Mouse (Mus musculus) hindbrain, embryonic 14.5 days (tissue): ENCODE results near the gene Riox2. TPM values are rescaled to one million over a fixed set of nuclear protein-coding genes. Genes with fewer than 3 reads are reported as not detected.

Experiments used
- ATAC-seq: fragments of 200-750 bp; cut with Nextera tagmentation; 2 replicates; pipeline ENCODE4 v1.8.0; 2017; ENCODE audit warnings: moderate number of reproducible peaks, mild to moderate bottlenecking, moderate TSS enrichment, moderate library complexity; ENCODE audit not compliant: low FRiP score
- DNase-seq: peaks from one replicate; pipeline ENCODE4 v3.0.0-alpha.2; 2015; ENCODE audit warnings: low spot score
- H3K27ac ChIP-seq: fragments of 300-500 bp; sonication (generic); 2 replicates; pipeline ENCODE4 v1.5.1; 2014; ENCODE audit warnings: mild to moderate bottlenecking, moderate library complexity
- H3K27me3 ChIP-seq: fragments of 300-500 bp; sonication (generic); 2 replicates; pipeline ENCODE4 v1.6.1; 2014; ENCODE audit warnings: mild to moderate bottlenecking, low read length, mixed read lengths; ENCODE audit not compliant: control insufficient read depth, insufficient read depth
- H3K36me3 ChIP-seq: fragments of 300-500 bp; sonication (generic); replicated peaks from 2 replicates; pipeline ENCODE4 v1.6.1; 2014; ENCODE audit not compliant: control insufficient read depth, insufficient read depth
- H3K4me1 ChIP-seq: fragments of 300-500 bp; sonication (generic); replicated peaks from 2 replicates; pipeline ENCODE4 v1.6.1; 2014; ENCODE audit warnings: antibody characterized with exemption, low read length, mixed read lengths; ENCODE audit not compliant: control insufficient read depth, insufficient read depth
- H3K4me2 ChIP-seq: fragments of 300-500 bp; sonication (generic); replicated peaks from 2 replicates; pipeline ENCODE4 v1.6.1; 2014; ENCODE audit warnings: mild to moderate bottlenecking, moderate library complexity
- H3K4me3 ChIP-seq: fragments of 300-500 bp; sonication (generic); replicated peaks from 2 replicates; pipeline ENCODE4 v1.5.1; 2014; ENCODE audit warnings: mild to moderate bottlenecking, low read length
- H3K9ac ChIP-seq: fragments of 300-500 bp; sonication (generic); 2 replicates; pipeline ENCODE4 v1.6.1; 2014
- H3K9me3 ChIP-seq: fragments of 300-500 bp; sonication (generic); 2 replicates; pipeline ENCODE4 v1.6.1; 2016; ENCODE audit warnings: low read length; ENCODE audit not compliant: control insufficient read depth
- WGBS: fragments of 180-500 bp; shearing (Covaris S2); extraction: QIAGEN DNeasy Blood & Tissue Kit; methylation state at CpG from one replicate; pipeline ENCODE4 v1.1.7; 2014; 5-methylcytosine and 5-hydroxymethylcytosine counted together
- polyA plus RNA-seq: library from polyadenylated mRNA; unstranded; fragments of >200 nt; fragmentation: Nextera tagmentation; extraction: Ambion mirVana; gene quantifications from 2 replicates; pipeline ENCODE4 v1.2.1, GENCODE M21; 2014

Gene Riox2
- polyA plus RNA-seq, 1 experiment from 2014 or later = 14.2 TPM

DNA sequence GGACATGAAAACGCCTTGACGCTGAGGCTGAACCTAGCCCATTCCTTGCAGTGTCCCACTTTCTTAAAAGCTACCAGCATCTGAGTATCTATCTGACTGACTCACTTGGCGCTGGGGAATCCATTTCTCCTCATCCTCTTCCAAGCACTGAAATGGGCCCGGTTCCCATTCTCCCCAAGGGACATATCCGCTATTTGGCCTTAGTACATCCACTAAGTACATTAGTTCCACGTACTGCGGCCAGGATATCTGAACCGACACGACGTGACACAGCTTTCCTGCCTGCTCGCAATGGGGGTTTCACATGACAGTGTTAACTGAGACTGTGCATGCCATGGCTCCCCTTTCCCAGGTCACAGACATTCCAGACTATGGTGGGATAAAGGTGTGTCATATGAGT, 62.8 kb downstream of the Riox2 start:
- Histone ChIP-seq H3K4me1 (no peaks in the 10 kb centered on the region), H3K36me3 (no peaks in the 10 kb centered on the region), H3K9ac (no peak overlapping the region), H3K9me3 (no peaks in the 10 kb centered on the region), H3K27ac (no peak overlapping the region), H3K4me3 (no peak overlapping the region), H3K27me3 (no peaks in the 10 kb centered on the region), H3K4me2 (no peak overlapping the region)
- WGBS = 94% methylated on average over 11 of the region's 11 CpGs
- no peak for DNase-seq
- ATAC-seq = no peak

DNA sequence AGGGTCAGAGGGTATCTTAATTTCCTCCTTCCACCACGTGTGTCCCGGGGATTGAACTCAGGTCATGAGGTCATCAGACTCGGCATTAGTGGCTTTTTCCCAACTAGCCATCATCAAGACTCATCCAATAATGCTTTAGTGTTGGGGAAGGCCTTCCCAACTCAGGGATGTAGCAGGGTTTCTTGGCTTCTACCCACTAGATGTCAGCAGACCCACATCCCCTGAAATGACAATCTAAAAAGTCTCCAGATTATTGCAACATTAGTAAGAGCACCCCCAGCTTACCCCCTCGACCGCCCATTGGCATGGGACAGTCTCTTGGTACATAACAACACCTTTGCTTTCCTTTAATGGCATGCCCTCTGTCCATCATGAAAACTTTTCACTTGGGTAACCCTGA, 64.1 kb downstream of the Riox2 start:
- Histone ChIP-seq H3K9me3 (no peaks in the 10 kb centered on the region), H3K4me2 (no peak overlapping the region), H3K27me3 (no peaks in the 10 kb centered on the region), H3K4me3 (no peak overlapping the region), H3K4me1 (no peaks in the 10 kb centered on the region), H3K27ac (no peak overlapping the region), H3K36me3 (no peaks in the 10 kb centered on the region), H3K9ac (no peak overlapping the region)
- WGBS = 86% methylated on average over 5 of the region's 5 CpGs
- ATAC-seq (no peak), DNase-seq (no peak)

DNA sequence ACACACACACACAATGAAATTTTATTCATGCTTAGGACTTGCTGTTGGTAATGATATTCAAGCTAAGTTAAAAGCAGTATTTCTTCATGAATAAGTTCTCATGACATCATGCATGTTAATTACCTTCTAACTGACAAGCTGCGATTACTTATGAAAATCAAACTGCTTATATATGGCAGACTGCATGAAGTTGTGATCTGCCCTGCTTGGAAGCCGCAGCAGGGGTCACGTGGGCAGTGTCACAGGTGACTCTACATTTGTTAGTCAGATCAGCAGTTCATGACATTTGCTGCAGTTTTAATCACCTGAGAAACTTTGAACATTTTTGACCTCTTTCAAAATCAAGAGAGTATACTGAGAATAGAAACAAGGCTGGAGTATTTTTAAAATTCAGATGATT, 69.4 kb downstream of the Riox2 start:
- WGBS = 92% methylated on average over 3 of the region's 3 CpGs
- DNase-seq = no peak
- no peak overlapping the region for H3K4me2 ChIP-seq
- no peaks in the 10 kb centered on the region for H3K9me3 ChIP-seq
- no peaks in the 10 kb centered on the region for H3K27me3 ChIP-seq
- ATAC-seq = no peak
- no peak overlapping the region for H3K27ac ChIP-seq
- H3K4me3 ChIP-seq = no peak overlapping the region
- H3K36me3 ChIP-seq = no peaks in the 10 kb centered on the region
- no peaks in the 10 kb centered on the region for H3K4me1 ChIP-seq
- no peak overlapping the region for H3K9ac ChIP-seq

DNA sequence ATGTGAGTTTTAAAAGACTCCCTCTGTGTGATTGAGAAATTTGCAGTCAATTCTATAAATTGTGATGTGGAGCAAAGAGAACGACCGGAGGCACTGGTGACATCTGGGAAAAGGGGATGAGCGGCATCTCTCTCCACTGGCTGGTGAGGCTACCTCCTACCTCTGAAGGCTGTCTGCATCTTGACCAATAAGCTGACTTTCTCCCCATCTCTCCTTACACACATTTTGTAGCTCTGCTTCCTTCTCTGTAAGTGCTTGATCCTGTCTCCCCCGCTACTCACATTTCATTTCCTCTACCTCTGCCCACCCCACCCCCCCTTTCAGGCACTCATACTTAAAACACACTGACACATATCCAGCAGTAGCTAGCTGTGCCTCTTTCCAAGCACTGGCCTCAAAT, 69.8 kb downstream of the Riox2 start:
- Histone ChIP-seq H3K27me3 (no peaks in the 10 kb centered on the region), H3K9me3 (no peaks in the 10 kb centered on the region), H3K4me1 (no peaks in the 10 kb centered on the region), H3K4me3 (no peak overlapping the region), H3K36me3 (no peaks in the 10 kb centered on the region), H3K27ac (no peak overlapping the region), H3K4me2 (no peak overlapping the region), H3K9ac (no peak overlapping the region)
- WGBS = 77% methylated on average over 4 of the region's 4 CpGs
- DNase-seq = no peak
- no peak for ATAC-seq

Other genes starting within 250 kb of the Riox2 start
- not detected in 2 replicates for gene Olfr201, start 199.1 kb upstream of the Riox2 start, polyA plus RNA-seq
- not detected in 2 replicates for gene Olfr202, start 185.0 kb upstream of the Riox2 start, polyA plus RNA-seq
- gene Olfr203, start 172.9 kb upstream of the Riox2 start, polyA plus RNA-seq = not detected in 2 replicates
- not detected in 2 replicates for gene Olfr204, start 153.5 kb upstream of the Riox2 start, polyA plus RNA-seq
- not detected in 2 replicates for gene Olfr205, start 140.6 kb upstream of the Riox2 start, polyA plus RNA-seq
- gene Olfr206, start 122.5 kb upstream of the Riox2 start, polyA plus RNA-seq = not detected in 2 replicates
- not detected in 2 replicates for gene Olfr209, start 107.8 kb upstream of the Riox2 start, polyA plus RNA-seq
- 0.08 TPM in 1 of 2 replicates, not detected in the other for gene Gabrr3, start 64.4 kb upstream of the Riox2 start, polyA plus RNA-seq
- 2.5 and 3.6 TPM in 2 replicates for gene Crybg3, start 129.2 kb downstream of the Riox2 start, polyA plus RNA-seq
- 55.1 and 61.5 TPM in 2 replicates for gene Arl6, start 167.6 kb downstream of the Riox2 start, polyA plus RNA-seq